Mouse (Mus musculus) embryo, embryonic 10 days (tissue): ENCODE measurements at regions not wholly inside any gene's neighbourhood (a gene's known extent, or its start where the extent isn't known, plus 50 kb on each side); places are given as distances from the start of the nearest gene placed in this dataset.
A peak's percentile ranks its signal among the peaks of the same experiment; 100 is the strongest.

Experiments
- DNase-seq: peaks from one replicate; pipeline ENCODE4 v3.0.0-alpha.2; 2015; ENCODE audit warnings: low spot score

GRCm38 (mm10) chr6:14819798-14820197 is 64.7 kb upstream of the Ppp1r3a start:
- no peak for DNase-seq

- DNase-seq, result no peak
Observed at GRCm38 (mm10) chr6:14824777-14825176, 69.7 kb upstream of the Ppp1r3a start.

GRCm38 (mm10) chr6:14838910-14839309 is 62.2 kb upstream of the Foxp2 start:
- DNase-seq, result peak; percentile 53
